Mouse (Mus musculus) midbrain, embryonic 12.5 days (tissue): ENCODE data around the gene Amotl2. TPM values are rescaled to one million over a fixed set of nuclear protein-coding genes. Genes with fewer than 3 reads are reported as not detected.

Experiments used
- ATAC-seq: fragments of 200-750 bp; cut with Nextera tagmentation; 2 replicates; pipeline ENCODE4 v1.8.0; 2017; ENCODE audit warnings: low read depth, moderate TSS enrichment, moderate library complexity; ENCODE audit not compliant: low FRiP score
- H3K27ac ChIP-seq: fragments of 300-500 bp; sonication (generic); replicated peaks from 2 replicates; pipeline ENCODE4 v1.5.1; 2016; ENCODE audit warnings: mild to moderate bottlenecking
- H3K27me3 ChIP-seq: fragments of 300-500 bp; sonication (generic); 2 replicates; pipeline ENCODE4 v1.6.1; 2016; ENCODE audit warnings: mild to moderate bottlenecking
- H3K36me3 ChIP-seq: fragments of 300-500 bp; sonication (generic); 2 replicates; pipeline ENCODE4 v1.6.1; 2016
- H3K4me1 ChIP-seq: fragments of 300-500 bp; sonication (generic); 2 replicates; pipeline ENCODE4 v1.6.1; 2016
- H3K4me2 ChIP-seq: fragments of 300-500 bp; sonication (generic); replicated peaks from 2 replicates; pipeline ENCODE4 v1.6.1; 2016; ENCODE audit warnings: mild to moderate bottlenecking, moderate library complexity
- H3K4me3 ChIP-seq: fragments of 300-500 bp; sonication (generic); 2 replicates; pipeline ENCODE4 v1.5.1; 2016; ENCODE audit warnings: mild to moderate bottlenecking
- H3K9ac ChIP-seq: fragments of 300-500 bp; sonication (generic); replicated peaks from 2 replicates; pipeline ENCODE4 v1.6.1; 2016; ENCODE audit warnings: mild to moderate bottlenecking, moderate library complexity
- H3K9me3 ChIP-seq: fragments of 300-500 bp; sonication (generic); 2 replicates; pipeline ENCODE4 v1.6.1; 2016; ENCODE audit warnings: mild to moderate bottlenecking
- WGBS: fragments of 180-500 bp; shearing (Covaris S2); methylation state at CpG from one replicate; pipeline ENCODE4 v1.1.7; 2016; 5-methylcytosine and 5-hydroxymethylcytosine counted together
- polyA plus RNA-seq: library from polyadenylated mRNA; unstranded; fragments of >200 nt; fragmentation: Nextera tagmentation; extraction: Ambion mirVana; gene quantifications from 2 replicates; pipeline ENCODE4 v1.2.1, GENCODE M21; 2016

Amotl2 gene
- polyA plus RNA-seq, 1 experiment from 2014 or later, result 108 TPM

DNA sequence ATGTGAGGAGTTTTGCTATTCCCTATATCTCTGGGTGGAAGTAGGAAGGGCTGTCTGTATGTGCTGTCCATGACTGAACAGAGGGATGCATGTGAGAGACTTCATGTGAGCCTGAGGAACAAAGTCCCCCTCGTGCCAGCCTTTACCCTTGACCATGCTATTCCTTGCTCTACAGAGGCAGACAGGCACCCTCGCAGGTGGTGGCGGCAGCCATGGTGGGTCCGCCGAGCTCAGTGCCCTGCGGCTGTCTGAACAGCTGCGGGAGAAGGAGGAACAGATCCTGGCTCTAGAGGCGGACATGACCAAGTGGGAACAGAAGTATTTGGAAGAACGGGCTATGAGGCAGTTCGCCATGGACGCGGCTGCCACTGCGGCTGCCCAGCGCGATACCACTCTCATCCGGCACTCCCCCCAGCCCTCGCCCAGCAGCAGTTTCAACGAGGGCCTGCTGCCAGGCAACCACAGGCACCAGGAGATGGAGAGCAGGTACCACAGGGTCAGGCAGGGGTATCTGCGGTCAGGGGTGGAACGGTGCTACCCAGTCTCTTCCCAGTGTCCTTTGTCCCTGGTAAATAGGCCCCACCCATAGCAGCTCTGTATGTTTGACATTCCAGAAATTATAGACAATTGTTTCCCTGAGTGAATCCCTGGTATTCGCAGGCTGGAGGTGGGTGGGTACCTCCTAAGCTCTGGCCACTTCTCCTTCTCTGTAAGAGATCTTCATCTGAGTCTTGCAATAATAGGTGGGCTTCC is 12.8 kb downstream of the Amotl2 start:
- H3K4me1 ChIP-seq, result peaks cover 29% of the 10 kb centered on the region
- H3K9ac ChIP-seq, result no peak overlapping the region
- H3K4me3 ChIP-seq, result no peak overlapping the region
- H3K36me3 ChIP-seq, result peaks cover 98% of the 10 kb centered on the region
- no peaks in the 10 kb centered on the region for H3K9me3 ChIP-seq
- peak overlapping the region; percentile 39; the same call in 1 of the 2 replicates for H3K27ac ChIP-seq
- no peak for ATAC-seq
- no peak overlapping the region for H3K4me2 ChIP-seq
- WGBS, result 95% methylated on average over 21 of the region's 21 CpGs
- H3K27me3 ChIP-seq, result no peaks in the 10 kb centered on the region

- H3K4me1 ChIP-seq, result peaks cover 22% of the 10 kb centered on the region
- no peak for ATAC-seq
- H3K4me3 ChIP-seq, result no peak overlapping the region
- H3K27me3 ChIP-seq, result no peaks in the 10 kb centered on the region
- no peaks in the 10 kb centered on the region for H3K9me3 ChIP-seq
- 95% methylated on average over 14 of the region's 14 CpGs for WGBS
- H3K9ac ChIP-seq, result no peak overlapping the region
- H3K4me2 ChIP-seq, result no peak overlapping the region
- peaks cover 94% of the 10 kb centered on the region for H3K36me3 ChIP-seq
- H3K27ac ChIP-seq, result no peak overlapping the region
Measured at GRCm38 (mm10) chr9:102729876-102730413, 13.5 kb downstream of the Amotl2 start.

DNA sequence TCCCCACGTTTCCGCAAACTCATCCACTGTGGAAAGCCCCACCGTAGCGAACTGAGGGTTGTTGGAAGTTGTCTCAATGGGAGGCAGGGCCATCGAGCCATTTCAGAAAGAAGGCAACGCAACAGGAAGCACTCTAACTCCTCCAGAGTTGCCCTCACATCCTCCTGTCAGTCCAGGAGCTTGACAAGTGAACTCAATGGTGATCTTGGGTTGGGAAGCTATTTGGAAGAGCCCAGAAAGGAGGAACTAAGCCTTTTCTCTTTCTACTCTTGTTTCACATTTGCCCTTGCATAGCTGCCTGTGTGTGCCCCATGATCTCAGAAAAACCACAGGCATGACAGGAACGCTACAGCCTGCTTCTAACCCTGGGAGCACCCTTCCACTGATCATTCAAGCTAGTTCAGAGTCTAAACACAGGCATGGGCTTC is 14.6 kb downstream of the Amotl2 start:
- Histone ChIP-seq H3K36me3 (peaks cover 83% of the 10 kb centered on the region), H3K27me3 (no peaks in the 10 kb centered on the region), H3K27ac (peak overlapping the region; percentile 35; the same call in 1 of the 2 replicates), H3K9me3 (no peaks in the 10 kb centered on the region), H3K4me1 (peaks cover 11% of the 10 kb centered on the region), H3K4me3 (no peak overlapping the region), H3K4me2 (no peak overlapping the region), H3K9ac (no peak overlapping the region)
- WGBS, result 87% methylated on average over 7 of the region's 7 CpGs
- no peak for ATAC-seq

DNA sequence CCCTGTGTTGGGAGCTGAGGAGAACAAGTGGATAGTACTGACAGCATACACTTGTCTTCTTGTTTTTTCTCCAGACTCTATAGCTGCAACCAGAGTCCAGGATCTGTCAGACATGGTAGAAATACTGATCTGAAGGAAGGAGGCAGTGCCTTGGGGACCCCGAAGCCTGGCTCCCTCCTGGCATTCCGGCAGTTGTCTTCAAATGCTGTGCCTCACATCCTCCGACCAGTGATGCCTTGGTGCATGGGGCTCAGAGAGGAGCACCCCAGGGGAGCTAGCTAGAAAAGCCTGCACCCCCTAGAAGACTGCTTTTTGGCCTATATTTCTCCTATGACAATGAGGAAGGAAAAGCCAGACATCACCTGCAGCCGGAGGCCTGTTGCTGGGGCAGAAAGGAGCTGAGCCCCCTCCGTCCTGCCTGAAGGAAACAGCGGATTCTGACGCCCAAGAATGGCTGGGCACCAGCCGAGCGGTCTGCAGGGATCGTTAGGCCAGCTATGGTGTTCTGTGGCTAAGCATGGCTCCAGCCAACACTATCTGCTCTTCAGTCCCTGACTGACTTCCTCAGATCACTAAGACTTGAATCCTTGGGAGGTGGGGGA is 15.2 kb downstream of the Amotl2 start:
- peaks cover 5% of the 10 kb centered on the region for H3K4me1 ChIP-seq
- no peak for ATAC-seq
- H3K27me3 ChIP-seq, result no peaks in the 10 kb centered on the region
- H3K27ac ChIP-seq, result no peak overlapping the region
- H3K9ac ChIP-seq, result no peak overlapping the region
- 87% methylated on average over 10 of the region's 10 CpGs for WGBS
- H3K36me3 ChIP-seq, result peaks cover 77% of the 10 kb centered on the region
- H3K9me3 ChIP-seq, result no peaks in the 10 kb centered on the region
- no peak overlapping the region for H3K4me2 ChIP-seq
- no peak overlapping the region for H3K4me3 ChIP-seq

GRCm38 (mm10) chr9:102732326-102732865 is 15.9 kb downstream of the Amotl2 start:
- no peaks in the 10 kb centered on the region for H3K9me3 ChIP-seq
- H3K4me1 ChIP-seq, result no peaks in the 10 kb centered on the region
- peaks cover 70% of the 10 kb centered on the region for H3K36me3 ChIP-seq
- no peak overlapping the region for H3K4me3 ChIP-seq
- H3K4me2 ChIP-seq, result no peak overlapping the region
- H3K27ac ChIP-seq, result peak overlapping the region; percentile 26; the same call in 1 of the 2 replicates
- WGBS, result 78% methylated on average over 5 of the region's 5 CpGs
- no peak for ATAC-seq
- no peaks in the 10 kb centered on the region for H3K27me3 ChIP-seq
- no peak overlapping the region for H3K9ac ChIP-seq

GRCm38 (mm10) chr9:102733459-102733858 is 17.0 kb downstream of the Amotl2 start:
- Histone ChIP-seq H3K27ac (no peak overlapping the region), H3K9me3 (no peaks in the 10 kb centered on the region), H3K36me3 (peaks cover 59% of the 10 kb centered on the region), H3K4me2 (no peak overlapping the region), H3K4me3 (no peak overlapping the region), H3K27me3 (no peaks in the 10 kb centered on the region), H3K9ac (no peak overlapping the region), H3K4me1 (no peaks in the 10 kb centered on the region)
- ATAC-seq, result no peak
- 89% methylated on average over 5 of the region's 5 CpGs for WGBS

DNA sequence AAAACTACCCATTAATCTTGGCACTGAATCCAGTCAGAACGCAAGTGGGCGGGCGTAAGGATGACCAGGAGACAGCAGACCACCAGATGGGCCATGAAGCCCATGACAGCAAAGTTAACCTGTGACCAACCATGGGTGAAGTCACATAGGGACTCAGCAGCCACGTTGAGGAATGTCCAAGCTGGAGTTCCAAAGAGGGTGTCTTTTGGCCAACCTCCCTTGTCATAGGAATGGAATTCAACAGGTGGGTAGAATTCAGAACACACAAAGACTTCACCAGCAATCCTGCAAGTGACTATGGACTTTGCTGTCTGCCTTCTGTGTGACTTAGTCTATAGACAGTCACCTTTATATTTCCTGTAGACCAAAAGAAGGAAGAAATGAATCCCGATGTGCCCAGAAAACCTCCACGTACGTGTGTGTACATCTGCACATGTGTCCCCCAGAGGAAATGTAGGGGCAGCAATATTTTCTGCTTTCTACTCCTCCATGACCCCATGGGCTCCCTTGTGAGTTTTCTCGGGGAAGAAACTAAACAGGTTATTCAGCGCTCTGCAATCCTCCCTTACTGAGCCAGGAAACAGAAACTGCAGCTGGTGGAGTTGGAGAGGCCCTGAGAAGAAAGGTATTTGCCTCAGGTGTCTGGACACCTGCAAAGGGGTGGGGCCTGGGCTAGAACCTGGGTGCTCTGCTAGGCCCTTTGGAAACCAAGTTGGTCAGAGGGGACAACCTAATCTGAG is 17.7 kb downstream of the Amotl2 start:
- no peak for ATAC-seq
- no peaks in the 10 kb centered on the region for H3K27me3 ChIP-seq
- no peak overlapping the region for H3K4me3 ChIP-seq
- no peak overlapping the region for H3K4me2 ChIP-seq
- 81% methylated on average over 9 of the region's 9 CpGs for WGBS
- H3K36me3 ChIP-seq, result peaks cover 52% of the 10 kb centered on the region
- H3K27ac ChIP-seq, result no peak overlapping the region
- H3K4me1 ChIP-seq, result no peaks in the 10 kb centered on the region
- H3K9me3 ChIP-seq, result no peaks in the 10 kb centered on the region
- no peak overlapping the region for H3K9ac ChIP-seq

DNA sequence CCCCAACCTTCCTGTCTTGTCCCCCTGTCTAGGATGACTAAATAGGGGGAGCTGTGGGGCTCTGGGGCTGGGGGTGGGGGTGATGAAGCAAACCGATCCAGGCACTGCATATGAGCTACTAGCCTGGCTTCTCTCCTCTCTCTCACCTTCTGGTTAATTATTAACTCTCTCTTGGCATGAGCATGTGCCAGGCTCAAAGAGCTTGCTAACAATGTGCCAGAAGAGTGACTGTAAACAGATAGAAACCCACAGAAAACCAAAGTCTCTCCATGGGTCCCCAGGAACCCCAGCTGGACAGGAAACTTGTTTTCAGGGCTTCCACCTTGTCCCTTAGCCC is 18.2 kb downstream of the Amotl2 start:
- WGBS, result 92% methylated on average over 1 of the region's 1 CpGs
- Histone ChIP-seq H3K4me1 (no peaks in the 10 kb centered on the region), H3K9me3 (no peaks in the 10 kb centered on the region), H3K27me3 (no peaks in the 10 kb centered on the region), H3K27ac (no peak overlapping the region), H3K4me2 (no peak overlapping the region), H3K4me3 (no peak overlapping the region), H3K9ac (no peak overlapping the region), H3K36me3 (peaks cover 47% of the 10 kb centered on the region)
- ATAC-seq, result no peak

DNA sequence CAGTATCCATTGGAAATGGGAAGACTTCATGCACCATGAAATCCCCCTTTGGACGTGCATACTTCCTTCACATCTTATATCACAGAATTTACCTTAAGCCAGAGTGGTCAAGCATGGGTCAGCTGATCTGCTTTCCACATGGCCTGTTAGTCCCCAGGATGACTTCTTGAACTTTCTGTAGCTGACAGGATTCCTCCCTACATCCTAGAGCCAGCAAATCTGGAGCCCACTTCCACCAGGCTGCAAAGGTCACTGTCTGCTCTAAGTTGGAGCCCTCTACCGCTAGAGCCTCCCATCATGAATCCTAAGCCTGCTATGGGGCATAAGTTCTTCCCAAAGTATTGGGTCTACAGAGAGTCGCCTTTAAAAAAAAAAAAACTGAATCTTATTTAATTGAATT is 18.8 kb downstream of the Amotl2 start:
- WGBS, result 91% methylated on average over 3 of the region's 3 CpGs
- H3K4me2 ChIP-seq, result no peak overlapping the region
- ATAC-seq, result no peak
- no peaks in the 10 kb centered on the region for H3K4me1 ChIP-seq
- H3K9ac ChIP-seq, result no peak overlapping the region
- H3K27me3 ChIP-seq, result no peaks in the 10 kb centered on the region
- no peak overlapping the region for H3K27ac ChIP-seq
- H3K9me3 ChIP-seq, result no peaks in the 10 kb centered on the region
- no peak overlapping the region for H3K4me3 ChIP-seq
- peaks cover 42% of the 10 kb centered on the region for H3K36me3 ChIP-seq

DNA sequence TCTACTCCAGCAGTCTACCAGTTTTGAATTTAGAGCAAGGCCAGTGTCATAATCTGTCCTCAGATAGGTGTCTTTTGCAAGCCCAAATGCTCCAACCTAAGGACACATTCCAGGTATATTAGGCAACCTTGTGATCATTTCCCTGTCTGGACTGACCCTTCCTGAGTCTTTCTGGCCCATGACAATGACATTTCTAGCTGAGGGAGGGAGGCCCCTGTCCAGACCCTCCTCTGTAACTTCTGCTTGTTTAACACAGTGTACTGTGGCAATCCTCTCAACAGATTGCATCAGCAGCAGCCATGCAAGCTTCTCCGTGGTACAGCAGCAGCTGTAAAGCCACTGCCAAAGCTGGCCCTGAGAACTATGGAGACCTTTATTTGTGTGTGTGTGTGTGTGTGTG is 19.5 kb downstream of the Amotl2 start:
- no peak for ATAC-seq
- 77% methylated on average over 1 of the region's 1 CpGs for WGBS
- Histone ChIP-seq H3K4me1 (no peaks in the 10 kb centered on the region), H3K9ac (no peak overlapping the region), H3K36me3 (peaks cover 34% of the 10 kb centered on the region), H3K4me2 (no peak overlapping the region), H3K27me3 (no peaks in the 10 kb centered on the region), H3K9me3 (no peaks in the 10 kb centered on the region), H3K27ac (no peak overlapping the region), H3K4me3 (no peak overlapping the region)

DNA sequence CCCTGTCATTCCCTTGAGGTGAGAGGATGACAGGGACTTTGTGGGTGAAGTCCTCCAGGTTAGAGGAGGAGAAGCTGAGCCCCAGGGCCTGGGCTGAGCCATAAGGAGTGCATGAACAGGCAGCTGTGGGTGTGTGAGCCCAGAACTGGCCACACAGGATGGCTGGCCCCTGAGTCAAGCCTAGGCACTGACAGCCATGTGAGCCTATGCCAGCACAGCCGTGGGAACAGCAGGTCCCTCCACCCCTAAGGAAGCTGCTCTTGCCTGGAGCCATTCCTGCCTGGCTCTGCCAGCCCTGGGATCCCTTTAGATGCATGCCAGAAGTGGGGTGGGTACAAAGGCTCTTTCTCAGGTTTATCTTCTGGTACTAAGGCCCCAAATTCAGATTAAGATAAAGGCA is 20.9 kb downstream of the Amotl2 start:
- Histone ChIP-seq H3K36me3 (peaks cover 20% of the 10 kb centered on the region), H3K27ac (no peak overlapping the region), H3K9ac (no peak overlapping the region), H3K27me3 (no peaks in the 10 kb centered on the region), H3K4me1 (no peaks in the 10 kb centered on the region), H3K4me3 (no peak overlapping the region), H3K4me2 (no peak overlapping the region), H3K9me3 (no peaks in the 10 kb centered on the region)
- 69% methylated on average over 1 of the region's 1 CpGs for whole genome bisulfite sequencing
- no peak for ATAC-seq

DNA sequence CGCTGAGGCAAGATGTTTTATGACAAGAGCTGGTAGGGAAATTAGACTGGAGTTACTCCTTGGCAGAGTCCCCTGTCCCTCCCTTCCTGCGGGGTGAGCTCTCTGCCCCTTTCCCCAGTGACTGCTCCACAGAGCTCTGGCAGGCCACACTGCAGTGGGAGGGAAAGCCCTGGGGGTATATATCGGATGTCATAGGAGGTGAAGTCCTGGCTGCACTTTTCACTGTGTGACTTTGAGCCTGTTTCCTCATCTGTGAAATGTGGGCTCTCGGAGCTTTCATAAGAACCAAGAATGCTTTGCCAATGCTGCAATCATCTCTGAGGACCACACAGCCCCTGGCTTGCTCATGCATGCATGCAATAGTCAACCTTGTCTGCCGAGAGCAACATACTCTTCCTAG is 30.3 kb downstream of the Amotl2 start:
- H3K4me2 ChIP-seq, result no peak overlapping the region
- H3K9ac ChIP-seq, result no peak overlapping the region
- H3K27ac ChIP-seq, result no peak overlapping the region
- no peaks in the 10 kb centered on the region for H3K4me1 ChIP-seq
- no peaks in the 10 kb centered on the region for H3K36me3 ChIP-seq
- no peaks in the 10 kb centered on the region for H3K9me3 ChIP-seq
- WGBS, result 77% methylated on average over 5 of the region's 5 CpGs
- no peaks in the 10 kb centered on the region for H3K27me3 ChIP-seq
- no peak overlapping the region for H3K4me3 ChIP-seq
- ATAC-seq, result no peak
